Mouse (Mus musculus) brain, embryonic 14.5 days (tissue): ENCODE measurements around the gene Tmem86a.

Source experiments
- CTCF ChIP-seq: fragments of 200-500 bp; IDR thresholded peaks from 2 replicates; pipeline ENCODE4 v1.5.1; 2012; ENCODE audit warnings: inconsistent platforms, mild to moderate bottlenecking, moderate library complexity, borderline replicate concordance; ENCODE audit not compliant: insufficient read depth, insufficient read length; ENCODE audit errors: extremely low read depth
- POLR2A ChIP-seq: fragments of 200-500 bp; IDR thresholded peaks from 2 replicates; pipeline ENCODE4 v1.6.1; 2012; ENCODE audit warnings: mild to moderate bottlenecking, inconsistent platforms, borderline replicate concordance; ENCODE audit not compliant: poor library complexity, insufficient read depth, insufficient read length, severe bottlenecking; ENCODE audit errors: extremely low read depth

GRCm38 (mm10) chr7:47094969-47095368 is 44.6 kb downstream of the Tmem86a start:
- TF ChIP-seq CTCF (no peak), POLR2A (no peak)
